Mouse (Mus musculus): ENCODE measurements around the gene Phlpp1.
"Not testable (repeated sequence)": the region's sequence is repeated elsewhere in the genome, so short reads cannot be mapped to it uniquely, and the experiment has no call there.

Gene Phlpp1

GRCm38 (mm10) chr1:106268028-106268799, 96.7 kb downstream of the Phlpp1 start:
- DNase-seq, result no peak

DNA sequence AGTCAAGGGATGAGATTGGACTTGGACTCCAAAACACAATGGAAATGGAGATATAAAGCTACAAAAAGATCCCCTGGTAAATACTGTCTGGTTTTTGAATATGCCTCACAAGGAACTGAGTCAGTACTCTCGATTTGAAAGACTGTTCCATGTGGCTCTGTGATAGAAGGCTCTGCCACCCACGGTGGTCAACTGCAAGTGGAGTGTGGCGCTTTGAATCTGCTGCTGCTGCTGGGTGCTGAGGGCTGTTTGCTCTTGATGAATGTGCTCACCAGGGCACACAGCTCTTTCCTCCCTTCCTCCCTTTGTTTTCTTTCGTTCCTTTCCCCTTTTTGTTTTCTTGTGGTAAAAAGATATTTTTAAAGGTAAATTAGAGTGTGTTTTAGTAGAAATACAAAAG, 97.8 kb downstream of the Phlpp1 start:
- no peak for DNase-seq

DNA sequence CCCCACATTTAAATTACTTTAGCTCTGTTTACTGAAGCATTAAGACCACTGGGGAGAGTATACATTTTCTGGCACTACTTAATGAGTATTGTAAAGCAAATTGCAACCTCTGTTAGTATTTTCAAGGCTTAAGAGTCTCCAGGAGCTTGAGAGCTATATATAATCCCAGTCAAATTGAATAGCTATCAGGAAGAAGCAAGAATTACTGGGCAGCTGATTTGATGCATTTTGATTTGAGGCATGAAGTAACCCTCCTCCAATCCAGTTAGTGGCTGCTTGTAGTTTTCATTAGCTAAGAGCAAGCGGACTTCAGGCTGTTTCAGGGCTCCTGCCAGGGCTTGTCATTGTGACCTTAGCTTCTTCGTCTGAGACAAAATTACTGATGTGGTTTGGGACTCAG, 101.4 kb downstream of the Phlpp1 start:
- DNase-seq, result no peak

GRCm38 (mm10) chr1:106273801-106274200, 102.2 kb downstream of the Phlpp1 start:
- no peak for DNase-seq

GRCm38 (mm10) chr1:106274561-106275001, 103.0 kb downstream of the Phlpp1 start:
- no peak for DNase-seq

DNA sequence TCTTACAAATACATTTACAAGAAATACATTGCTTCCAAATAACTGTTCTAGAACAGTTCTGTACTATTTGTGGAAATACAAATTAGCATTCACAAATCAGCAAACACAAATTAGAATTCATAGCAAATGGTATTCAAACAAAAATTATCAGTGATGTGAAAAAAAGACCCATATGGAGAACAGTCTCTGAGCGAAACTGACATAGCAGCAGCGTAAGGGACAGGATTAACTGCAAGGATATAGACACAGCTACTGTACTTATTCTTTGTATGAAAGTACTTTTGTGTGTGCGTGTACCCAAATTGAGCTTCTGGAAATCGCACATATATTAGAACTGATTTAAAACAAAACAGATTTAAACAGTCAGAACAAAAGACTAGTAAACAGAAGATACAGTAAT, 103.6 kb downstream of the Phlpp1 start:
- DNase-seq, result no peak

DNA sequence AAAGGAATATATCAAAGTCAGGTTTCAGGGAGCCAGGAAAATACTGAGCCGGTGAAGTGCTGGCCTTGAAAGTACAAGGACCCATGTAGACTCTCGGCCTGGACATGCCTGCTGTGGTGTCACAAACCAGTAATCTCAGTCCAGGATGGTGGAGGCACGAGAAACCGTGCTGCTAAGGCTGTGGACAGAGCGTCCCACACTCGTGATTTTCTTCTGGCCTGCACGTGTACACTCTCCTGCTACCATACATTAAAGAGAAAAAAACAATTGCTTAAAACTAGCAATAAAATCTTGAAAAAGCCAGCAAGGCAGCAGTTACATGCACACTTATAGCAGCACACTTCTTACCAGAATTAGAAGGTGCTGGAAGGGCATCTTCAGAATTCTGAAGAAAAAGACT, 104.2 kb downstream of the Phlpp1 start:
- DNase-seq, result no peak

- DNase-seq, result no peak
Measured at GRCm38 (mm10) chr1:106276824-106277223, 105.3 kb downstream of the Phlpp1 start.

- peak; percentile 16 to 34 for DNase-seq
Measured at GRCm38 (mm10) chr1:106277286-106277685, 105.7 kb downstream of the Phlpp1 start.

- DNase-seq, result no peak
Measured at GRCm38 (mm10) chr1:106278552-106279060, 107.1 kb downstream of the Phlpp1 start.

GRCm38 (mm10) chr1:106279404-106280123, 108.0 kb downstream of the Phlpp1 start:
- peak in 1 of 2 experiments; percentile 29 for DNase-seq

- DNase-seq, result no peak
Measured at GRCm38 (mm10) chr1:106280171-106280913, 108.8 kb downstream of the Phlpp1 start.

DNA sequence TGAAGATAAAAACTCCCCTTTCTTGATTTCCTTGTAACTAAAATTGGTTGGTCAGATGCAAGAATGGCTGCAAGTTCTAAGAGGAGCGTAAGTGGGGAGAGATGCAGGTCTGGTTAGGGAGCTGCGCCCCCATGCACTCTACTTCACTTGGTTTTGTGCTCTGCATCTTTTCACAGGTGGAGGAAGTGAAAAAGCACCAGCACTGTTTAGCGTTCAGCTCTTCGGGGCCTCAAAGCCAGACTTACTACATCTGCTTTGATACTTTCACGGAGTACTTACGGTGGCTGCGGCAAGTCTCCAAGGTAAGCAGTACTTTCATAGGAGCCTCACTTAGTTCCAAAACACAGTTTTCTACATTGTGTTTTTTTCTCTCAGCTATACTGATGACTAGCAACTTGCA, 115.3 kb downstream of the Phlpp1 start:
- no peak for DNase-seq

- DNase-seq, result no peak
Measured at GRCm38 (mm10) chr1:106289065-106289464, 117.5 kb downstream of the Phlpp1 start.

GRCm38 (mm10) chr1:106289580-106289979, 118.0 kb downstream of the Phlpp1 start:
- DNase-seq, result no peak

- DNase-seq, result no peak
Measured at GRCm38 (mm10) chr1:106309394-106310039, 138.0 kb downstream of the Phlpp1 start.

GRCm38 (mm10) chr1:106310285-106310684, 138.7 kb downstream of the Phlpp1 start:
- DNase-seq, result no peak

- not testable (repeated sequence) for DNase-seq
Measured at GRCm38 (mm10) chr1:106311830-106312229, 140.3 kb downstream of the Phlpp1 start.

GRCm38 (mm10) chr1:106314476-106314875, 142.9 kb downstream of the Phlpp1 start:
- DNase-seq, result no peak

DNA sequence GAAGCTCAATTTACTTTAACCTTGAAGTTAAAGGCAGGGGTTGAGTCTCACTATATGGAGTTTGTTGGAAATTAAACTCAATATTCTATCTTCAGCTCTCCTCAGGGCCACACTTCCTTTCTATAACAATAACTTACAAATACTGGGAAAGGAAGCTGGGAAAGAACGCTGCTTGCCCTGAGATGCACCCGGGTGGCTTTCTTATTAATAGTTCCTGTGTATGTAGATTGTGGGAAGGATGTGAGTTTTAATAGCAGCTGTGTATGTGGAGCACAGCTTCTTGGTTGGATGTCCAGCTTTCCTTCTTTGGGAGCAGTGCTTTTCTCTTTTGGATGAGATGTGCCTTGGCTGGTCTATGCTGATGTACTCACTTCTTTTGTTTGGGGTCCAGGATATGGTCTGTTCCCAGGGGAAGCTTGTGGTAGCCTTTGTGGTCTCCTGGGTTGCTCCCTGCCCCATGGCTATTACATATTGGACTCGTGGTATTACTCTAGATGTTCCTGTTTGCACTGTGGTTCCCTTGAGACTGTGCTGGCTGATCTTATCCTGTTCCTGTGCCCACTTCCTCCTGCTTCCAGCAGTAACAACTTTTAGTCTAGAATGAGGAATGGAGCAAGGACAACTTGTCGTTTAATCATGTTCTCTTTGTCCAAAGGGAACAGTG, 145.2 kb downstream of the Phlpp1 start:
- no peak for DNase-seq

DNA sequence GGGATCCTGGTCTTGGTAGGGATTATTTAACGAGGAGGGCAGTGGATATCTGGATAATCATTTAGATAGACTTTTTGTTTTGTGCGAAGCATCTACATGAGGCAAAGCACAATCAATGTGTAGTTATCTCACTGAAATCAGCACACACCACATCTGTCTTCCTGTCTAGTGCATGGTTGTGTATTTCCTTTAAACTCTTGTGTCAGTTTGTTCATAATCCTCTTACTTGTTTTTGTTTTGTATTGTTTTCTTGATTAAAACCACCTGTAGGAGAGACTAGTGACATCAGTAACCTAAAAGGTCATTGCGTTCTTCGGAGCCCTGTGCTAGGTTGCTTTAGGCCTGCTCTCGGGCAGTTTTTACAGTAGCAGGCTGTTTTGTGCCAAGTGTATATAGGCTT, 146.8 kb downstream of the Phlpp1 start:
- DNase-seq, result no peak

- DNase-seq, result no peak
Measured at GRCm38 (mm10) chr1:106320583-106320982, 149.0 kb downstream of the Phlpp1 start.

Measured in cerebellum, postnatal 25 days (tissue).